Mouse (Mus musculus): Measurements from ENCODE around the gene Sh3bgrl2.

GRCm38 (mm10) chr9:83576018-83576688 lies 28.0 kb downstream of the Sh3bgrl2 start:
- TF ChIP-seq EP300 (IDR thresholded peaks at IDR 0.05; ENCODE audit: insufficient read depth, low read depth, low read length) (no peak), POLR2A (IDR thresholded peaks at IDR 0.05; ENCODE audit: insufficient read depth, low read length) (no peak)

All from ES-Bruce4 (cell line).